Mouse (Mus musculus) ES-Bruce4 (cell line): ENCODE results near the gene Tmem144.

ENCODE experiments used
- CTCF ChIP-seq: IDR thresholded peaks from one replicate; pipeline ENCODE4 v1.8.1; 2011; ENCODE audit warnings: low read depth, low read length
- EP300 ChIP-seq: IDR thresholded peaks from 2 replicates; pipeline ENCODE4 v1.6.1; 2011; ENCODE audit warnings: low read depth, low read length; ENCODE audit not compliant: insufficient read depth
- POLR2A ChIP-seq: IDR thresholded peaks from one replicate; pipeline ENCODE4 v1.8.1; 2011; ENCODE audit warnings: low read length; ENCODE audit not compliant: insufficient read depth

- TF ChIP-seq CTCF, result peak; percentile 49
- TF ChIP-seq EP300, result no peak
- TF ChIP-seq POLR2A, result no peak
Measured at GRCm38 (mm10) chr3:79886357-79887091, 34.0 kb upstream of the Tmem144 start.
